Mouse (Mus musculus) spleen, postnatal 10 days (tissue): ENCODE results near the gene Duox2.
A peak's percentile ranks its signal among the peaks of the same experiment; 100 is the strongest.

ENCODE experiments used
- DNase-seq, 2 experiments: peaks; one replicate each; pipeline ENCODE4 v3.0.0; 2021 to 2022; ENCODE audit warnings: low spot score in 2 of 2

The Duox2 gene

GRCm38 (mm10) chr2:122240735-122241134 is 57.5 kb downstream of the Duox2 start:
- no peak for DNase-seq

- DNase-seq: no peak
Observed at GRCm38 (mm10) chr2:122237891-122238470, 60.3 kb downstream of the Duox2 start.

- no peak for DNase-seq
Observed at GRCm38 (mm10) chr2:122236321-122236720, 61.9 kb downstream of the Duox2 start.

GRCm38 (mm10) chr2:122235425-122235824 is 62.8 kb downstream of the Duox2 start:
- no peak for DNase-seq

- peak; percentile 67 to 71 for DNase-seq
Observed at GRCm38 (mm10) chr2:122234611-122235288, 63.5 kb downstream of the Duox2 start, which contains the start of gene Sord. TSS of gene Sord (plus strand) at chr2:122234749.

GRCm38 (mm10) chr2:122233759-122234557 is 64.3 kb downstream of the Duox2 start:
- DNase-seq: peak in 1 of 2 experiments; percentile 18

GRCm38 (mm10) chr2:122233341-122233740 is 64.9 kb downstream of the Duox2 start:
- DNase-seq: no peak

- no peak for DNase-seq
Observed at GRCm38 (mm10) chr2:122231616-122232015, 66.6 kb downstream of the Duox2 start.

GRCm38 (mm10) chr2:122230395-122230794 is 67.9 kb downstream of the Duox2 start:
- no peak for DNase-seq
